Mouse (Mus musculus) cerebellum, adult 2 months (tissue): ENCODE results near the gene Cacnb3.

ENCODE experiments used
- CTCF ChIP-seq: fragments of 200-500 bp; IDR thresholded peaks from 2 replicates; pipeline ENCODE4 v1.5.1; 2011; ENCODE audit warnings: low read depth, mild to moderate bottlenecking, control low read depth, low read length, moderate library complexity, borderline replicate concordance; ENCODE audit not compliant: insufficient read depth
- POLR2A ChIP-seq: fragments of 200-500 bp; IDR thresholded peaks from 2 replicates; pipeline ENCODE4 v1.6.1; 2011; ENCODE audit warnings: low read length, control low read depth, borderline replicate concordance; ENCODE audit not compliant: insufficient read depth

GRCm38 (mm10) chr15:98683177-98683576, 52.5 kb downstream of the Cacnb3 start:
- TF ChIP-seq POLR2A (no peak), CTCF (no peak)
